Mouse (Mus musculus): ENCODE measurements around the gene Slc45a3.
A peak's percentile ranks its signal among the peaks of the same experiment; 100 is the strongest.

Slc45a3 gene

DNA sequence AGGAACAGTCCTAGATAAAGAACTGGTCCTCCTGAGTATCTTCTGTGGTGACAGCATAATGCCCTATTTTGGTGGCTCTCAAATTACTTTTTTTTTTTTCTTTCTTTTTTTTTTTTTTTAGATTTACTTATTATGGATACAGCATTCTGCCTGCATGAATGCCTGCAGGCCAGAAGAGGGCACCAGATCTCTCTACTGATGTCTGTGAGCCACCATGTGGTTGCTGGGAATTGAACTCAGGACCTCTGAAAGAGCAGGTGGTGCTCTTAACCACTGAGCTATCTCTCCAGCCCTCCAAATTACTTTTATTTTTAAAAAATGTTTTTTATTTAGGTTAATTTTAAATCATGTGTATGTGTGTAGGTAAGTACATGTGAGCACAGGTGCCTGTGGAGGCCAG, 37.7 kb downstream of the Slc45a3 start:
- DNase-seq = no peak

GRCm38 (mm10) chr1:132001880-132002330, 39.1 kb downstream of the Slc45a3 start:
- no peak for DNase-seq

- no peak for DNase-seq
Measured at GRCm38 (mm10) chr1:132003111-132003510, 40.3 kb downstream of the Slc45a3 start.

- DNase-seq = no peak
Measured at GRCm38 (mm10) chr1:132003817-132004216, 41.0 kb downstream of the Slc45a3 start.

- DNase-seq = no peak
Measured at GRCm38 (mm10) chr1:132004574-132005180, 41.9 kb downstream of the Slc45a3 start.

GRCm38 (mm10) chr1:132005466-132005865, 42.7 kb downstream of the Slc45a3 start:
- no peak for DNase-seq

GRCm38 (mm10) chr1:132006046-132006445, 43.3 kb downstream of the Slc45a3 start:
- DNase-seq = no peak

- no peak for DNase-seq
Measured at GRCm38 (mm10) chr1:132006721-132007120, 44.0 kb downstream of the Slc45a3 start.

DNA sequence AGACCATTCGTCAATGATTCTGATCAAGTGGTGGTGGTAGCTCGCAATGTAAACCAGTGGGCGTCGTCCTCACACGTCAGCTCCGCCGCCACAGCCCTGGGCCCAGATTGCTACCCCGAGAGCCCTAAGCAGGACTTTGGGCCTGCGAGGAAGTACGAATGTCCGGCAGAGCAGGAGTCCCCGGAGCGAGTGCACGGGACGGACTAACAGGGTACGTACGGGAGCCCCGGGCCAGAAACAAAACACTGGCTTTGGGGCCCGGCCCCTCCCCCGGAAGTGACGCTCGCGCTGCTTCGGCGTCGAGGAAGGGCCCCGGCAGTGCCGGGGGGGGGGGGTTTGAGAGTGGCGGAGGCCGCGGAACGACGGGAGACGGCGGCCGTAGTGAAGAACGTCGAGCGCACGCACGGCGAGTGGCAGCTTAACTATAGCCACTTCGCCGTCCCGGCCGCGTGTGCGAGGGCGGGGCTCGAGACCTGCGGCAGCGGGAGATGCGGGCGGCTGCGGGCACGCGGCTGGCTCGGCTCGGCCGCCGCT, 44.6 kb downstream of the Slc45a3 start, which contains the start of gene Elk4:
TSS of gene Elk4 (plus strand) at position 326 of the 534 bp plus-strand sequence.
- DNase-seq = peak; percentile 83 to 91

- DNase-seq = peak; percentile 90 to 92
Measured at GRCm38 (mm10) chr1:132007828-132008827, 45.4 kb downstream of the Slc45a3 start.

- no peak for DNase-seq
Measured at GRCm38 (mm10) chr1:132008881-132009644, 46.3 kb downstream of the Slc45a3 start.

DNA sequence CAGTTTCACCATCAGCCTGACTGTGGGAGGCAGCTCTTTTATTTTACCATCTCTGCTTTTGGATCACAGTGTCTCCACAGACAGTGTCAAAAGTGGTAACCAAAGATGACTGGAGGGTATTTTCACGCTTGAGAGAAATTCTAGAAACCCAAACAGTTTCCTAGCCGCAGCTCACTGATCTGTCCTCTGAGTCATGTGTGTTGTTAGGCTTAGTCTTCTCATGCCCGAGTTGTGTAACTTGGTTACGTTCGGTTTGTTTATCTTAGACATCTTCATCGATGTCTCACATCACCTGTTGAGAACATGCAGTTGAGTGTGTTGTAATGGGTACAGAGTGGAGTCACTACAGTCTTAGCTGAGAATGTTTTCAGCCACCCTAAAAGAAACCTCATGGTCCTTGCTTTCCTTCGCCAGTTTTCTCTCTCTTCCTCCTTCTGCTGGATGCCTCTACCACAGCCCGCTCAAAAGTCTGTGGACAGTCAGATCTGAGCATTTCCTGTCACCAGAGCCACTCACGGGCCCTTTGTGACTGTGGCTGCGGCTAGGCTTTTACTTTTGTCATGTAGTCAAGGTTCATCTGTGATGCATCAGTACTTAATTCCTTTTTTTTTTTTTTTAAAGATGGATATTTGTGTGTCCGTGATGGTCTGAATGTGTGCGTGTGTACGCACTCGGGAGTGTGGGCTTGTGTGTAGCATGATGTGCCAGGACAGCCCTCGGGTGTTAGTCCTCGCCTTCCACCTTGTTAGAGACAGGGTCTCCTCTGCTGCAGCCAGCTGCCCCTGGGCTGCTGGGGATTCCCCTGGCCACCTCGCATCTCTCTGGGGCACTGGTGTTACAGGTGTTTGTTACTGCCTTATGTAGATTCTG, 48.1 kb downstream of the Slc45a3 start:
- peak; percentile 43 to 45 for DNase-seq

GRCm38 (mm10) chr1:132011785-132012184, 49.0 kb downstream of the Slc45a3 start:
- no peak for DNase-seq

- no peak for DNase-seq
Measured at GRCm38 (mm10) chr1:132012861-132013260, 50.1 kb downstream of the Slc45a3 start.

- DNase-seq = no peak
Measured at GRCm38 (mm10) chr1:132014800-132015199, 52.0 kb downstream of the Slc45a3 start.

- no peak for DNase-seq
Measured at GRCm38 (mm10) chr1:132016691-132017090, 53.9 kb downstream of the Slc45a3 start.

GRCm38 (mm10) chr1:132019876-132020275, 57.1 kb downstream of the Slc45a3 start:
- DNase-seq = no peak

DNA sequence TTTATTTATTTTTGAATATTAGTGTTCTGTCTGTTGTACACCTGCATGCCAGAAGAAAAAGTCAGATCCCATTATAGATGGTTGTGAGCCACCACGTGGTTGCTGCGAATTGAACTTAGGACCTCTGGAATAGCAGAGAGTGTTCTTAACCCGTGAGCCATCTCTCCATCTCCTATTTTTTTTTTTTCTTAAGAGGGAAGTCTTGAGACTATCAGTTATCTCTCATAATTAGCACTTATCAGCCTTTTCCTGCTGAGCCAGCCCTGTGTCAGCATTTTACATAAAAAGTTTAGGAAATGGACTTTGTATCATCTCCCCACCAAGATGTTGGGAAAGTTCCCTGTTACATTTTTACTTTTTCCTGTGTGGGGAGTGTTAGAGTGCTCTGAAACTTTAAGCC, 59.3 kb downstream of the Slc45a3 start:
- DNase-seq = no peak

- no peak for DNase-seq
Measured at GRCm38 (mm10) chr1:132026925-132027646, 64.3 kb downstream of the Slc45a3 start.

DNA sequence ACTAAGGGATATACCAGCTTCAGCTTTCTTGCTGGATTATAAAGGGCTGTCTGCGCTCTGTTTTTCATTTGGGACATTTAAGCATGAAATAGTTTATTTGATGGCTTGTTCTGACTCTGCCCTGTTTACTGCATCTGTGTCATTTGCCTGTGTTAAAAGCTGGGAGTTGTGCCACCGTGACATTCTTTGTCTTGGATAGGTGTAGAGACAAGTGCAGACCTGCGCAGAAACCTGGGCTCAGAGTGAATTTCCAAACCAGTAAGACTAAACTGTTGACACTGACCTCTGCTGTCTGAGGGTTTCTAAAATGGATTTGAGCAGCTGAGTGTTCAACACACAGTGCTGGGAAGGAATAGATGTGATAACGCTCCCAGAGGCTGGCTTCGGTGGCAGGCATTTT, 65.2 kb downstream of the Slc45a3 start:
- DNase-seq = no peak

DNA sequence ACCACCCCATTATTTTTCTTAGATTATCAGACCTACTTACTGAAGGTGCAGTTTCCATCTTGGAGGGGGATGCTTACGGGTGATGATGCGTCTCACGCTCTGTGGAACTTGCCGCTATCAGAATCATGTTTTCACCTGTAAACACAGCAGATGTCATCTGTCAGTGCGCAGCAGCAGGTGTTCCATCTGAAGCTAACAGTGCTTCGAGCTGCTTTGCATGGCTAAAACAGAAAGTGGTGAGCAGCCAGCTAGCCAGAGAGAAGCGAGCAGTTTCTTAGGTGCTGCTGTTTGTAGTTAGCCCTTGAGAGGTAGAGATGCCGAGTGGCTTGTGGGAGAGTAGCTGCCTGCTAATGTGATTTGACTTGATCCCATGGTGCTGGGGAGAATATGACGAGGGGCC, 65.6 kb downstream of the Slc45a3 start:
- no peak for DNase-seq
